Mouse (Mus musculus): ENCODE results near the gene Mycbpap.

- TF ChIP-seq POLR2A (IDR thresholded peaks at IDR 0.05; ENCODE audit: insufficient read length, low read depth): no peak
- no peak for TF ChIP-seq MAX (IDR thresholded peaks at IDR 0.05; ENCODE audit: low read depth)
- no peak for TF ChIP-seq E2F4 (IDR thresholded peaks at IDR 0.05; ENCODE audit: insufficient read depth)
- no peak for TF ChIP-seq CEBPB (IDR thresholded peaks at IDR 0.05; ENCODE audit: insufficient read depth, poor library complexity, severe bottlenecking)
- no peak for TF ChIP-seq USF1 (IDR thresholded peaks at IDR 0.05; ENCODE audit: low read depth)
- TF ChIP-seq MYOD1 (IDR thresholded peaks at IDR 0.05; ENCODE audit: control insufficient read depth in 1 of 3, insufficient read length in 2 of 3, low read depth in 2 of 3): no peak
Observed at GRCm38 (mm10) chr11:94469136-94470064, 52.1 kb downstream of the Mycbpap start.
